Mouse (Mus musculus): Measurements from ENCODE around the gene Plac1. TPM values are rescaled to one million over a fixed set of nuclear protein-coding genes. Genes with fewer than 3 reads are reported as not detected.

The Plac1 gene
- polyA plus RNA-seq, 1 experiment from 2014 or later, result 14.9 TPM

MicroRNAs encoded within 50 kb of the gene (microRNA counts, 519-probe panel; counts per million panel counts)
- microRNA mmu-miR-322 (7,152 counts per million, percentile 92 among the panel's probes with 10 or more counts), microRNA mmu-miR-351 (5,960 counts per million, percentile 73 among the panel's probes with 10 or more counts), microRNA mmu-miR-450a-3p (32.2 counts per million), microRNA mmu-miR-450a-5p (7,099 counts per million, percentile 92 among the panel's probes with 10 or more counts), microRNA mmu-miR-450b-3p (4,876 counts per million, percentile 46 among the panel's probes with 10 or more counts), microRNA mmu-miR-450b-5p (2,395 counts per million, percentile 5 among the panel's probes with 10 or more counts), microRNA mmu-miR-503 (5,187 counts per million, percentile 56 among the panel's probes with 10 or more counts), microRNA mmu-miR-542-3p (3,888 counts per million, percentile 23 among the panel's probes with 10 or more counts), microRNA mmu-miR-542-5p (4,725 counts per million, percentile 42 among the panel's probes with 10 or more counts)

Small RNA genes within 50 kb of the gene (microRNA-seq; reads per million reads assigned to microRNA genes)
- gene Mir322 (ENCODE audit: borderline number of aligned reads) (98,519 reads per million, percentile 100 among the genes with 10 or more reads in this experiment), gene Mir351 (ENCODE audit: borderline number of aligned reads) (15,116 reads per million, percentile 97 among the genes with 10 or more reads in this experiment), gene Mir450-1 (ENCODE audit: borderline number of aligned reads) (106 reads per million, percentile 64 among the genes with 10 or more reads in this experiment), gene Mir450-2 (ENCODE audit: borderline number of aligned reads) (40.5 reads per million, percentile 56 among the genes with 10 or more reads in this experiment), gene Mir450b (ENCODE audit: borderline number of aligned reads) (975 reads per million, percentile 84 among the genes with 10 or more reads in this experiment), gene Mir503 (ENCODE audit: borderline number of aligned reads) (3,757 reads per million, percentile 91 among the genes with 10 or more reads in this experiment), gene Mir542 (ENCODE audit: borderline number of aligned reads) (2,837 reads per million, percentile 89 among the genes with 10 or more reads in this experiment)

Other genes with a start within 250 kb of the Plac1 start
- 21.3 and 26.0 TPM in 2 replicates for gene Fam122b, start 29.7 kb upstream of the Plac1 start, polyA plus RNA-seq (2014; fragmentation: Nextera tagmentation; extraction: Ambion mirVana)
- gene Fam122c, start 33.3 kb upstream of the Plac1 start, polyA plus RNA-seq (2014; fragmentation: Nextera tagmentation; extraction: Ambion mirVana), result not detected in 2 replicates
- gene Mospd1, start 130.4 kb upstream of the Plac1 start, polyA plus RNA-seq (2014; fragmentation: Nextera tagmentation; extraction: Ambion mirVana), result 51.1 and 54.2 TPM in 2 replicates
- gene Etd, start 194.8 kb upstream of the Plac1 start, polyA plus RNA-seq (2014; fragmentation: Nextera tagmentation; extraction: Ambion mirVana), result not detected in 2 replicates